Mouse (Mus musculus) right cerebral cortex, postnatal 36 days (tissue): Measurements from ENCODE around the gene 1700015F17Rik.
A peak's percentile ranks its signal among the peaks of the same experiment; 100 is the strongest.

Experiments
- DNase-seq, 2 experiments: peaks; one replicate each; pipeline ENCODE4 v3.0.0; 2022; ENCODE audit warnings: low spot score in 2 of 2, mixed read lengths in 1 of 2

Gene 1700015F17Rik

DNA sequence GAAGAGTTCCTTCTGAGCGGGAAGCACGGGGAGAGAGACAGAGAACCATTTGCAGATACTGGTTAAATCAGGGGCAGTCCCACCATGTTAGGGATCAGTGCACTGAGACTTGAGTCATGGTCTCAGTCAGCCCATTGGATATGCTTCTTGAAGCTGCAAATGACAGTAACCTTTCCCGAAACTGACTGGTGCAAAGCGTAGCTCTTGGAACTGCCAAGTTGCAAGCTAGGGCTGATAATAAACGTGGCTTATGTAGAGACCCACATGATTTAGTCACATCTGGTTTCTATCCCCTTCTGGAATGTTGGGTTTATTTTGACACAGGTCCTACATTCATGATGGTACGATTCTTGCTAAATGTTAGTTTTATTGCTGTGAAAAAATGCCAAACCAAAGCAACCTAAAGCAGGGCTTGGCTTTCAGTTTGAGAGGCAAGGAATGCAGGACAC lies 55.2 kb downstream of the 1700015F17Rik start:
- DNase-seq, result no peak

DNA sequence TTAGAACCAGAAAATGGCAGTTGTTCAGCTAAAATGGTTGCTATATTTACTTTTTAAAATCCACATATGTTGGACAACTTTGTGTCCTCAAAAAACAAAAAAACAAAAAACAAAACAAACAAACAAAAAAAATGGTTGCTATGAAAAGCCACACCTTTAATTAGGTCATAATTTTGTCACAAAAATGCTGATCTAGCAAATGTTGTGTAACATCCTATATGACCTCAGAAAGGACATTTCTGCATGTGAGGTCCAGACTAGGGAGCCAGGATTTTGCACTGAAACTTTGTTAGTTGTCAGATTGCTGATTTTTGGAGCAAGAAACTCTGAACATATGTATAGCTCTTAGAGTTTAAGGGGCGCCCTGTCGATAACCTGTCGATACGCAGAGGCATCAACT lies 55.9 kb downstream of the 1700015F17Rik start:
- DNase-seq, result no peak

- DNase-seq, result no peak
Measured at GRCm38 (mm10) chr5:5421439-5421838, 57.5 kb downstream of the 1700015F17Rik start.

DNA sequence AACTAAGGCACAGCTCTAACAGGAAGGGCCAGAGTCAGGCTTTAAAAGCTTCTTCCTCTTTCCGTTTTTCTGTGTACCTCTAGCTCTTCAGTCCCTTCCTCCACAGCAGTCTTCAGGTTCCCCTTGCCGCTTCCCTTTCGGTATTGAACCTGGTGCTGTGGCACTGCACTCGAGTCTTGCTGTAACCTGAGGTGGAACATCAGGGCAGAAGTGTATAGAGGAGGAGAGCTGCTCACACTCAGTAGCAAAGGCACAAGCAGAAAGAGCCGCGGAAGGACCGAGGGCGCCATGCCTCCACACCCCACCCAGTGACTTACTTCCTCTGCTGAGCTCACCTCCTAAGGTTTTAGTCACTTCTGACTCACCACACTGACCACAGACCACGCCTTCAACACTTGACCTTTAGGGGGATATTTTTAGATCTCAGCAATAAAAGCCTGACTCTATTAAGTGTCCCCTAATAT lies 58.9 kb downstream of the 1700015F17Rik start, which contains the start of gene Cdk14:
TSS of gene Cdk14 (minus strand) at position 321 of the 464 bp plus-strand sequence.
- DNase-seq, result no peak

DNA sequence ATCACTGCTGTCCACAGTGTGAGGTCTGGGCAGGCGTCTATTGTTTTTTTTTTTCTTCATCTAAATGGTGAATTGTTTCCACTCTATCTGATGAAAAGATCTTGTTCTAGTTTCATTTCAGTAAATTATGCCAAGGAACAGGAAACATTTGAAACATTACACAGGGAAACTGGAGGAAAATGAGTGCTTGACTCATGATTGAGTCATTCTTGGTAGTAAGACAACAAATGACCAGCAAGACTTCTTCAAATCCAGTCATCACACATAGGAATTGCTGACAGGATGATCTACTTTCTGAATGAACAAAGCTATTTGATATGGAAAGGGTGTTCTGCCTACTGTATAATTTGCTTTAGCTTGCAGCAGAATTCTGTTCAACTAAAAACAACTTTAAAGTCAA lies 59.7 kb downstream of the 1700015F17Rik start:
- DNase-seq, result no peak

DNA sequence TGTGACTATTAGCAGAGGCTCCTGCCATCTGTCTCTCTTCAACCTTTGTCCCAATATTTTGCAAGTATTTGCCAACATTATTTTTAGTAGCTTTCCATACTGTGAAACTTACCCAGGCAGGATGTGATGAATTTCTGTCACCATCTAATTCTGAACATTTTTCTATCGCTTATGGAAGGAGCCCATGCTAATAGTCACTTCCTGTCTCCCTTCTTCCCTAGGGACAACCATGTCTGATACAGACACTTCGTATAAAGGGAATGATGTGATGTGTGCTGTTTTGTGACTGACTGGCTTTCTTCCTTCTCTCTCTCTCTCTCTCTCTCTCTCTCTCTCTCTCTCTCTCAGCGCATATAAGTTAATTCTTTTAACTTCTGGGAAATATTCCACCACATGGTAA lies 64.1 kb downstream of the 1700015F17Rik start:
- DNase-seq, result no peak

- no peak for DNase-seq
Measured at GRCm38 (mm10) chr5:5411886-5412285, 67.1 kb downstream of the 1700015F17Rik start.

DNA sequence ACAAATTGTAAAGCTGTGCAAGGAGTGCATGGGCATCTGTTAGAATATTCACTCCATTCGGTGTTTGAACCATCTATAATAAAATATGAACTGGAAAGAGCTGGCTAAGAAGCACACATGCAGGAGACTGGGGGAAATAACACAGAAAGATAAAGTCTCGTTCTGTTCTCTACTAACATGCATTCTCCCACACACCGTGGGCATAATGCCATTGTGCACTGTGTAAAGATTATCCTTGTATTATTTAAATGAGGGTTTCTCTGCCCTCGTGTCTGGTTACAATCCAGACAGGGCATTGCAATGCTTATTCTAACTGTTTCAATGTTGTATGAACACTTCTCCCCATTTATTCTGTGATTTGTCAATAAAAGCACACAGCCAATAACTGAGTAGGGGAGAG lies 77.0 kb downstream of the 1700015F17Rik start:
- peak in 1 of 2 experiments; percentile 10 for DNase-seq

GRCm38 (mm10) chr5:5392786-5393185 lies 86.2 kb downstream of the 1700015F17Rik start:
- no peak for DNase-seq
